Mouse (Mus musculus): ENCODE measurements around the gene Dnase1l2. TPM values are rescaled to one million over a fixed set of nuclear protein-coding genes. Genes with fewer than 3 reads are reported as not detected.

Dnase1l2 gene
- polyA plus RNA-seq, 1 experiment from 2014 or later, result 3.5 TPM

DNA sequence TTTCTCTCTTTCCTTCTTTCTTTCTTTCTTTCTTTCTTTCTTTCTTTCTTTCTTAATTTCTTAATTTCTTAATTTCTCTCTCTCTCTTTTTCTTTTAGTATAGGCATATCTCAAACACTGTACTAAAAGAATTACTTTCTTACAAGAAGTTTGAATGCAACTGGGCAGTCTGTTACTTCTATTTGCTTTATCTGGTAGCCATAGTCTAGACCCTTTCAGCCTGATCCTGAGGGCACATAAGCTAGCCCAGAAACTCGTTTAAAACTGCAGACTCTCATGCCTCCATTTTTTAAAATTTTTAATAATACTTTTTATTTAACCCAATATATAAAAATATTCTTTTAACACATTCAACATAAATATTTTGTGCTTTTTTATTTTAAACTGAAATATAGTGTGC, 36.5 kb upstream of the Dnase1l2 start:
- DNase-seq (ENCODE audit: low read depth, low spot score) (no peak), ATAC-seq (no peak)
- TF ChIP-seq CTCF (IDR thresholded peaks at IDR 0.05), result no peak
- ChIA-PET CTCF (interaction anchor here (0.6 to 2.5 kb wide), 20 partner anchors 8 to 154 kb away, joined by 3 to 11 read pairs (median 4); no protein-coding TSS in a partner anchor), POLR2A (interaction anchor here (0.9 to 1.7 kb wide), 3 partner anchors 24 to 59 kb away, joined by 3 to 4 read pairs (median 3); partner anchors contain the start of gene Traf7)
- in situ Hi-C loops (cut with MboI; ENCODE audit: low pct_unique_long_range_greater_than_20kb), result no loop called here
- H3K27me3 ChIP-seq, result no peaks in the 10 kb centered on the region

DNA sequence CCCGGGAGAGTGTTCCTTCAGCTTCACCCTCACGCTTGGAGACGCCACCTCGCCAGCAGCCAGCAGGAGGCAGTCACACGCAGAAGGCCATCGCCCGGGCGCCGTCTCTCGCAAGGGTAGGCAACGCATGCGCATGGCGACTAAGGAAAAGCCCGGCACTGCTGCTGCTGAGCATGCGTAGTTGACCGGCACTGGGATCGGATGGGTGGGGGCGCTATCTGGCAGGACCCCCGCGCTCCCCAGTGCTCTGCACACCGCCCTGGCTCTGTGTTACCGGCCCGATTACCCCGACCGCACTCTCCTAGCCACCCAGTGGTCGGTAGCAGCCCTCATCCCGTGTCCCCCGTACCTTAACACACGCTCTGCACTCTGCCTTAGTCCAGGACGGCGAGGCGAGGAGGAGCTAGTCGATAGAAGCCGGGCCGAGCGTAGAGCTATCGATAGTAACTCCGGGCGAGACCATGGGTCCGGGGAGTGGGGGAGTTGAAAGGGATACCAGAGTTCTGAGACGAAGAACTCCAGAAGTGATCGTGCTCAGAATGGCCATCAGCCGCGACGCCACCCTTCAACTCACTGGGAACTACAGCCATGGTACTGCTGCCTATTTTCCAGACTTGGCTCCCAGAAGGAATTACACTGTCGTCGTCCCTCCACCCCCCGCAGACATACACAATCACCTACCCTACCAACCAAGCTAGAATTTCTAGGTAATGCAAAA, 35.9 kb upstream of the Dnase1l2 start, which contains the start of gene Mlst8:
Gene Mlst8 (minus strand): TSS at position 416 of the 718 bp plus-strand sequence.
- DNase-seq (ENCODE audit: low read depth, low spot score) (peak; percentile 82), ATAC-seq (peak; percentile 75)
- in situ Hi-C loops (cut with MboI; ENCODE audit: low pct_unique_long_range_greater_than_20kb), result no loop called here
- POLR2A ChIA-PET, result interaction anchor here (0.9 to 1.7 kb wide), 3 partner anchors 23 to 59 kb away, joined by 3 to 4 read pairs (median 3); partner anchors contain the start of gene Traf7
- TF ChIP-seq CTCF (IDR thresholded peaks at IDR 0.05), result no peak
- CTCF ChIA-PET, result interaction anchor here (0.6 to 2.5 kb wide), 20 partner anchors 8 to 155 kb away, joined by 3 to 11 read pairs (median 4); partner anchors contain the start of genes E4f1 and Pgp
- no peaks in the 10 kb centered on the region for H3K27me3 ChIP-seq

DNA sequence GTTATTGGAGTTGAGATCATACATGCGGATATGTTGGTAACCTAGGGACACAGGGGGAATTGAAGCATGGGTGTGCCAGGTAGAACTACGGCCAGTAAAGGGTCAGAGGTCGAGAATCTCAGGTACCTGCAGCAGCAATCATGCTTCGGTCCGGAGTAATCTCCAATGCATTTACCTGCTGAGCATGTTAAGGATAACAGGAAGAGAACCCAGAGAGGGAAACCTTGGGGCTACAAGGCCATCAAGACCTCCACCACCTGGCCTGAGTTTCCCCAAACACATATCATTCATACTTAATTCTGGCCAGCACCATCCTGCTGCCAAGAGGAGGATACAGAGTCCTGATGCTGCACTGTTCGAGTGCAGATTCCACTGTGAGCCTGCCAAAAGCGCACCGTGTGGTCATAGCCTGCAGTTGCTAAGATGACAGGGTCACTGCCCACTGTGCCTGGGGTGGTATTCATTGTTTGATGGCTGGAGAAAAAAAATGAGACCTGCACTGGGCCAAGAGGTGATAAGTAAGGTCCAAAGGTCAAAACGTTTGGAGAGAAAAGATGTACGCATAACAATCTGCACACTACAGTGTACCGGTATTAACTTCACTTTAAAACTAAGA, 35.2 kb upstream of the Dnase1l2 start:
- DNase-seq (ENCODE audit: low read depth, low spot score) (no peak), ATAC-seq (no peak)
- ChIA-PET CTCF (interaction anchor here (0.9 to 2.5 kb wide), 9 partner anchors 8 to 152 kb away, joined by 3 to 10 read pairs (median 4); partner anchors contain the start of genes E4f1 and Pgp), POLR2A (interaction anchor here (1.7 kb wide), 1 partner anchor 50 kb away, joined by 4 read pairs; the partner anchor contains the start of gene Traf7)
- in situ Hi-C loops (cut with MboI; ENCODE audit: low pct_unique_long_range_greater_than_20kb), result no loop called here
- TF ChIP-seq CTCF (IDR thresholded peaks at IDR 0.05), result no peak
- no peaks in the 10 kb centered on the region for H3K27me3 ChIP-seq

DNA sequence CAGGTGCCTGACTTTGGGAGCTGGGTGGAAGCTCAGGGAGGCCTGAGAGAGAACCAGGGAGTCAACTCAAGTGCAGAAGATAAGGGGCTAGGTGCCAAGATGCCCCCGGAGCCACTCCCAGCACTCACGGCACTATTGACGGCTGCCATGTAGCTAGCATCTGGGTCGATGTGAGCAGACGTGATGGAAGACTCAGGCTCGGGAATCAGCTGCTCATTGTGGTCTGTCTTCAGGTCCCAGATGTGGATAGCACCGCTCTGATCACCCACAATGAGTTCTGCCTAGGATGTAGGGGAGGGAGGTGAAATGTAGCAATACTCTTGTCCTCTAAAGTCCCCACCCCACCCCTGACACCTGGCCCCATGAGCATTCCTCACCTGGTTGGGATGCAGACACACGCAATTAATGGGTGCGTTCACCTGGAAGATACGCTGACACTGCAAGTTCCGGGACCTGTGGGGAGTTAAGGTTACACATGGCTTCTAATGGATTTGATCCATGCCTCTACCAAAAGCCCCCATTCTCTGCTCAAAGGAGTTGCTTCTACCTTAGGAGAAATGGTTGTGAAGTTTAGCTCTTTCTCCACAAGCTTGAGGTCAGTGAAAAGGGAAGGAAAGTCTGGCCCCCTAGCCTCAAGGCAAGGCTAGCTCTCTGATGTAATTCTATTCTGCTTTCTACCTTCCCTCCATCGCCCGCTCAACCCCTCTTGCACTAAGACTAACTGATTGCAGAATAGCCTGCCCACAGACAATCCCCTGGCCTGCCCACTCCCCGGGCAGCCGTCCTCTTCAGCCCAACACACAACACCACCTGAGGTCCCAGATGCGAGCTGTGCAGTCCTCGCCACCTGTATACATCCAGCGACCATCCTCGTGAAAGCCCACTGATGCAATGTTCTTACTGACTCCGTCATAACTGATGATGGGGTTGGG, 34.4 kb upstream of the Dnase1l2 start:
- ChIA-PET POLR2A (interaction anchor here (1.1 kb wide), 1 partner anchor 50 kb away, joined by 3 read pairs; no protein-coding TSS in a partner anchor), CTCF (interaction anchor here (0.9 to 1.9 kb wide), 2 partner anchors 7 to 47 kb away, joined by 3 to 9 read pairs; partner anchors contain the start of genes E4f1 and Pgp)
- no peak for ATAC-seq
- in situ Hi-C loops (cut with MboI; ENCODE audit: low pct_unique_long_range_greater_than_20kb), result no loop called here
- no peak for TF ChIP-seq CTCF (IDR thresholded peaks at IDR 0.05)
- no peaks in the 10 kb centered on the region for H3K27me3 ChIP-seq
- no peak for DNase-seq (ENCODE audit: low read depth, low spot score)

DNA sequence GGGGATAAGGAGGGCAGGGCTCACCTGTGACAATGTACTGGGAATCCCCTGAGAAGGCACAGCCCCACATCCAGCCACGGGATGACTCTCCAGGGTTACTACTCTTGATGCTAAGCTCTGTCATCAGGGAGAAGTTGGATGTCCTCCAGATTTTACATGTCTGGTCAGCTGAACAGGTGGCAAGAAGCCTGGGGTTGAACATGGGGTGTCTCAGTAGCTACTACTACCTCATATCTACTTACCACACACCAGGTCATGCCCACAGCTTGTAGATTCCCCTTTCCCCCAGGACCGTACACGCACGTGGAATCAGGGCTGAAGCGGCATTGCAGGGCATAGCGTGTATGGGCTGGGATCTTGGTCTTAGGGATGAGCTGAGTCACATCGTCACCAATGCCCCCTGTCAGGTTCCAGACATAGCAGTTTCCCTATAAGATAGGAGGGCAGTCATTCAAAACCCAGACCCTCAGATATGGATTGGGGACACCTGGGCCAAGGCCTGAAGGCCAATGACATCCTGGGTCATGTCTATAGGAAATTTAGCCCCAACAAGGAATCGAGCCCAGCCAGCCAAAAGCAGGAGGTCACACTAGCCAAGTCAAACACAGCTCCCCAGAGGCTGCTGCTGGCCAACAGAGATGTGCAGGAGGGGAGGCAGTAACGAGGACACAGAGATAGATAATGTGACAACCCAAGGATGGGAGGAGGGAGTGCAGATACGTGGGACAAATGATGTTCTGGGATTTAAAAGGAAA, 33.3 kb upstream of the Dnase1l2 start:
- no peaks in the 10 kb centered on the region for H3K27me3 ChIP-seq
- ChIA-PET CTCF (interaction anchor here (1.2 kb wide), 1 partner anchor 13 kb away, joined by 3 read pairs; no protein-coding TSS in a partner anchor), POLR2A (interaction anchor here (1.1 kb wide), 1 partner anchor 49 kb away, joined by 3 read pairs; no protein-coding TSS in a partner anchor)
- DNase-seq (ENCODE audit: low read depth, low spot score) (no peak), ATAC-seq (no peak)
- no peak for TF ChIP-seq CTCF (IDR thresholded peaks at IDR 0.05)
- in situ Hi-C loops (cut with MboI; ENCODE audit: low pct_unique_long_range_greater_than_20kb), result no loop called here

GRCm38 (mm10) chr17:24475586-24475985, 32.7 kb upstream of the Dnase1l2 start:
- ATAC-seq (no peak), DNase-seq (ENCODE audit: low read depth, low spot score) (no peak)
- TF ChIP-seq CTCF (IDR thresholded peaks at IDR 0.05), result no peak
- CTCF ChIA-PET, result interaction anchor here (1.2 kb wide), 1 partner anchor 12 kb away, joined by 3 read pairs; no protein-coding TSS in a partner anchor
- in situ Hi-C loops (cut with MboI; ENCODE audit: low pct_unique_long_range_greater_than_20kb), result no loop called here
- POLR2A ChIA-PET, result no interaction called here
- no peaks in the 10 kb centered on the region for H3K27me3 ChIP-seq

GRCm38 (mm10) chr17:24474557-24474956, 31.7 kb upstream of the Dnase1l2 start:
- no peak for TF ChIP-seq CTCF (IDR thresholded peaks at IDR 0.05)
- POLR2A ChIA-PET, result no interaction called here
- CTCF ChIA-PET, result no interaction called here
- no peaks in the 10 kb centered on the region for H3K27me3 ChIP-seq
- no peak for DNase-seq (ENCODE audit: low read depth, low spot score)
- in situ Hi-C loops (cut with MboI; ENCODE audit: low pct_unique_long_range_greater_than_20kb), result no loop called here
- ATAC-seq, result no peak

DNA sequence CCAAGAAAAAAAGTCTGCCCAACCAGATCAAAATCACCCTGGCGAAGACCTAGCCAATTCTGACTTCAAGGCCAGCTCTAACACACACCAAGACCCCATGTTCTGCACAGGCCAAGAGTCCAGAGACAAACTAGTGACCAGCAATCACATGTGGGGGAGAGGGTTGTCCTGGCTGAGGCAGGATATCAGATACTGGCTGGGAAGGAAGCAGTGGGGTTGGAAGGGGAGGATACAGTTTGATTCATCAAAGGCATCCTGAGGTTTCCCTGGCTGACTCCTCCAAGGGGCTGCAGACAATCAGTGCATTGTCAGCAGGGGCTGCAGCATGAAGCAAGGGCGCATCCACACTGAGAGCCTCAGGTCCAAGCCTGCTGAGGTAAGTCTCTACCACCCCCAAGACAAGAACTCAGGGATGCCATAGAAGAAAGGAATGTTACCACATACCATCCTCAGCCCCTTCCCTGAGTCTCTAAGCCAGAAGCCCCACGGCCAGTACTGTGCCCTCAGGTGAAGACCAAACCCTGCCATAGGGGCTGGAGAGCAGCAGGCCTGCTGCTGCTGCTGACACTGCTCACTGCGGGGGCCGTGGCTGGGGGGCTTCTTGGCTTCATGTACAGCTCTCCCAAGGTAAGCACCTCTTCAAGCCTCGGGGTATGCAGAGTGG, 30.8 kb upstream of the Dnase1l2 start, which contains the start of gene Bricd5:
Gene Bricd5 (plus strand): TSS at position 273 of the 664 bp plus-strand sequence.
- in situ Hi-C loops (cut with MboI; ENCODE audit: low pct_unique_long_range_greater_than_20kb), result no loop called here
- DNase-seq (ENCODE audit: low read depth, low spot score), result no peak
- ATAC-seq, result no peak
- POLR2A ChIA-PET, result no interaction called here
- H3K27me3 ChIP-seq, result no peaks in the 10 kb centered on the region
- CTCF ChIA-PET, result no interaction called here
- no peak for TF ChIP-seq CTCF (IDR thresholded peaks at IDR 0.05)

- DNase-seq (ENCODE audit: low read depth, low spot score) (peak; percentile 88), ATAC-seq (peak; percentile 17)
- ChIA-PET CTCF (interaction anchor here (1.2 to 1.7 kb wide), 3 partner anchors 12 to 197 kb away, joined by 3 to 4 read pairs (median 3); partner anchors contain the start of gene Zfp598), POLR2A (interaction anchor here (0.8 to 2.4 kb wide), 2 partner anchors 18 to 197 kb away, joined by 3 to 12 read pairs; partner anchors contain the start of gene Zfp598)
- in situ Hi-C loops (cut with MboI; ENCODE audit: low pct_unique_long_range_greater_than_20kb), result no loop called here
- no peaks in the 10 kb centered on the region for H3K27me3 ChIP-seq
- no peak for TF ChIP-seq CTCF (IDR thresholded peaks at IDR 0.05)
Measured at GRCm38 (mm10) chr17:24472512-24472911, 29.6 kb upstream of the Dnase1l2 start.
